Mouse (Mus musculus) mouse embryonic stem cell (cell line): ENCODE results near the gene Ripor2.

Source experiments
- in situ Hi-C, 2 experiments: fragments of 300-500 bp; cut with MboI; formaldehyde crosslinking; loops; 1 replicate in 1 of 2; 3 replicates in 1 of 2; pipeline ENCODE4 v1.14.3; 2019 to 2020; ENCODE audit warnings: low sequenced_read_pairs in 2 of 2, low pct_unique_long_range_greater_than_20kb in 1 of 2, mixed read lengths in 1 of 2; ENCODE audit not compliant: unreplicated experiment in 1 of 2

Gene Ripor2

DNA sequence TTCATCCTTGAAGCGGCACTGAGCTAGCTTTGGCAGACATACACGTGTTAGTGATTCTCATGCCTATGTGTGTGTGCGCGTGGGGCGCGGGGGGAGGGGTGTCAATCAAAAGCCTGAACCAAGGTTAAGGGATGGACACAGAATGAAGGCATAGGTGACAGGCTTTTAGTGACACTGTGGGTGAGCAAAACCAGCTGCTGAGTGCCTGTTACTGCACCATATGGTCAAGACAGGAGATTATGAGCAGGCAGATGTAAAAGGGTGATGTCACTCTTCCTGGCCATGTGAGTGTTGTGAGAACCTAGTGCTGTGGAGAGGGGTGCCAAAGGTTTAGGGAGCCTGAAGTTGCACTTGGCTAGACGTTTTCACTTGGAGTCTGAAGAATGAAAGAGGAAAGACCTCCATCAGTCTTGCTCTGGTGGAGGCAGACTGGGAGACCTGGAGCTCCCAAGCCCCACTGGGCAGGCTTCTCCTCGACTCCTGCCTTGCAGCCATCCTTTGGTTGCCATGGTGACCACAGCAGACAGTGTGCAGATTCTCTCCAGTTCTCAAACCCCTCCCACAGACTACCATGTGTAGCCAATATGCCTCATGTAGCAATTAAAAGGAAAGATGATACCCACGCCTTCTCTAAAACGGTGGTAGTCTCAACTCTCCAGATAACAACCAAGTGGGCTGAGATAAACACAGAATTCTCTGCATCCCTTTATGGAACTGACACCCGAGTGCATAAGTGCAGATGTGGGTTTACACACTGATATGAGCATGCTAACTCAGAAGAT, 5.5 kb upstream of the Ripor2 start:
- in situ Hi-C loops, result no loop called here

DNA sequence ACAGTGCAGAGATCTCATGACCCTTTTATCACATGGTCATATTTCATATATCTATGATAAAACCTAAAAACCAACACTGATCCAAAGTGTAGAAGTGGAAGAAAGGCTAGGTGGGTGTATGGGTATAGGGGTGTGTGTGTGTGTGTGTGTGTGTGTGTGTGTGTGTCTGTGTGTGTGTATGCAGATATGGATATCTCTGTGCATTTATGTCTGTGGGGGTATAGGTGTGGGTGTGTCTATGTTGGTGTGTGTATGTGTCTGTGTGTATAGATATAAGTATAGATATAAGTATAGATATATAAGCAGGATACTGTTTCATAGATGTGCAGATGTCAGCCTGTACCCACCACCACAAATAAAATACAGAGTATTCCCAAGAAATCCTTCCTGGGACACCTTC, 3.7 kb upstream of the Ripor2 start:
- in situ Hi-C loops, result no loop called here

DNA sequence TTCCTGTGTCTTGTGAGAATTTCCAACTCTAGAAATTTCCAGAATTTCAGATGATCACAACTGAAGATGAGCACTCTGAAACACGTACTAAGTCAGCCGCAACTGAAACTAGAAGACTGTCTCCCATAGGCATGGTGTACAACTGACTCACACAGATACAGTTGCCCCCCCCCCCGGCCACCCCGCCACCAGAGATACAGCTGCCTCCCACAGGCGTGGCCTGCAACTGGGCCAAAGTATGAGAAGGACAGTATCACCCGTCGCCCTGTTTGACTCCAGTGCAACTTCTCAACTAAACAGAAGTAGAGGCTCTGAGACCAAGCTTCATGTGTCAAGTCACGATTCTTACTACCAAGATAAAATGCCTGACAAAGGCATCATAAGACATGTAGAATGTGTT, 1.2 kb upstream of the Ripor2 start:
- in situ Hi-C loops, result no loop called here

DNA sequence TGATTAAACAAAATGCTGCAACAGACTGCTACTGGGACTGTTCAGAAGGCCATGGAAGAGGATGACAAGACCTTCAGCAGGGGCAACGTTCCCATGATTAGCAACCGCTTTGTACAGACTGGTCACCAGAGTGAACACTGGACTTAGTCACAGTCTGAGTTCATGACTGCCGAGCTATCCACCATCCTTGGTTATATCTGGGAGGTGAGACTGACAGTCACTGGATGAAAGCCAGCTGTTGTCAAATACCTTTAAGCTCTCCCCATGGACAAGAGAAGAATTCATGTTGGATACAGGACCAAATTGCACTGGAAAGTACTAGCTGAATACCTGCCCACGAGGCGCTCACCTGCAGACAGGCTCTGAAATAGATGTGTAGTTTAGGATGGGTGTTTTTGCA, 2.4 kb downstream of the Ripor2 start:
- in situ Hi-C loops, result no loop called here

DNA sequence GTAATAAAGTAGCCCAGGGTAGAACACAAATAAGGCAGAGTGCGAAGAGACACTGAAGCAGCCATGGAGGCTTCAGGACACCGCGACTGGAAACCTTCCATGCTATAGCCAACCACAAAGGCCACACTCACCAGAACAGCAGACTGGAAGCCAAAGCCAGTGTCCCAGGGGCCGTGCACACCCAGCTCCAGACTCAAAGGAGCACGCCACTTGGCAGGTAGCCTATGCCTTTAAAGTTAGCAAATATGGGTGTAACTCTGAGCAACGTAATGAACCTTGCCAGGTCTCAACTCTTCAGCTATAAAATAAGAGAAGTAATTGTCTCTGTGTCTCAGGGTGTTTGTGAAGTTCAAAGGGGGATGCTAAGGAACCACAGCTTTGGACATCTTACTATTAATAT, 2.9 kb downstream of the Ripor2 start:
- in situ Hi-C loops, result no loop called here

DNA sequence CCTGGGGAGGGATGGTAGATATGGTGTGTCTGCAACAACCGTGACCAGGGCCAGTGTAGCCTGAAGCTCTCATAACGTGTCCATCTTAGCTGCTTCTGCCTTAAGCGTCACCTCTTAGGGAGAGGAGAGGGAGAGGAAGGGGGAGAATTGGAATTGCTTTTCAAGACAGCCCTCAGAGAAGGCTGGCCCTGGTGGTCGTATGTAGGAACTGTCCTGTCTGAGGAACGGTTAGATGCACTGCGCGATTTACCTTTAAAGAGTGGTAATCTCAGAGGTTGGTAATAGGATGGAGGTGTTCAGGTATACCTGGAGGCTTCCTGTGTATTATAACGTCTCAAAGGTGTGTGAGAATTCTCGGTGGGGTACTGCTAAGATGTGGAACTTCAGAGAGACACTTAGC, 3.4 kb downstream of the Ripor2 start:
- in situ Hi-C loops, result no loop called here

DNA sequence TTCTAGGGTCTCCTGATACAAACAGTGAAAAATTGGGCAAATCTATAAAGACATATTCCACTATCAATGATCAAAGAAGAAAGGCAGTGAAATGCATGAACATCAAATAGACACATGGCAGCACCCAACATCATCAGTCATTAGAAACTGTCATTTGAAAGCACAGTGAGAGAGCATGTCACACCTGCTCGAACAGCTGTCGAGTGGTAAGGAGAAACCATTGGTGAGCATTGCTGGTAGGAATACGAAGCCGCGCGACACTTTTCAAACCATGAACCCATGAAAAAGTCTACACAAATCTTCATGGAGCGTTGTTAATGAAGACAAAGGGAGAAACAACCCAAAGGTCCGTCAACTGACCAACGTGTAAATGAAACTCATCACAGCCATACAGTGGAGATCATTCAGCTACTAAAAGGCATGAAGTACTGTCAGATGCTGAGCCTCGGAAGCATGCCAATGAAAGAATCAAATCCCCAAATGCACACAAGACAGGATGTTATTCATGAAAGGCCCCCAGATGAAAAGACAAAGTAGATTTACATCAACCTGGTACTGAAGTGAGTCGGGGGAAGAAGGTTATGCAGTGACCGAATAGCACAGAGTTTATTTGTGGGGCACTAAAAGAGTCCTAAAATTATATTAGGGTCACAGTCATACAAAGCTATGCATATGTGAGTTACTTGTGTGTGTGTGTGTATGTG, 5.4 kb downstream of the Ripor2 start:
- in situ Hi-C loops, result no loop called here

DNA sequence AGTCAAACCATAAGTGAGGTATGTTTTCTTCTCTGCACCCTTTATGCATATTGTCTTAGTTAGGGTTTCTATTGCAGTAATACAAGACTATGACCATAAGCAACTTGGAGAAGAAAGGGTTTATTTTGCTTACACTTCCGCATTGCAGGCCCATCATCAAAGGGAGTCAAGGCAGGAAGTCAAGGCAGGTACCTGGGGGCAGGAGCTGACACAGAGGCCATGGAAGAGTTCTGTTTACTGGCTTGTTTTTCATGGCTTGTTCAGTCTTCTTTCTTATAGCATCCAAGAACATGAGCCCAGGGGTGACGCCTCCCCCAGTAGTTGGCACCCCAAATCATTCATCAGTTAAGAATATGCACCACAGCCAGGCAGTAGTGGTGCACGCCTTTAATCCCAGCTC, 6.6 kb downstream of the Ripor2 start:
- in situ Hi-C loops, result no loop called here

DNA sequence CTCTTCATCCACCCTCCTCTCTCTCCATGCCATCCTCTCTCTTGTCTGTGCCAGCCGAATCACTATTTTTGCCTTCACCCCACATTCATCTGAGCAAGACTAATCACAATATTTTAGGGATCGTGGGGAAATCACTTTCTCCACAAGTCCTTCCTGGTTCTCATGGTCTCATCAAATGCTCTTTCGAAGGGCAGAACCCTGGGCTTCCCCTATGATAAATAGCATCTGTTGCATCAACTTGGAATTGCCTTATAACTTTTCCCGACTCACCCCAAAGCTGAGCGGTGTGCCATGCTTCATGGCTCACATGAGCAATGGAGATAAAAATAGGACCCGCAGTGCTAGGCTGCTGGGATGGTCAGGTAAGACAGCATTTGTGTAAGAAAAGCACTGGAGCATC, 9.7 kb downstream of the Ripor2 start:
- in situ Hi-C loops, result no loop called here

DNA sequence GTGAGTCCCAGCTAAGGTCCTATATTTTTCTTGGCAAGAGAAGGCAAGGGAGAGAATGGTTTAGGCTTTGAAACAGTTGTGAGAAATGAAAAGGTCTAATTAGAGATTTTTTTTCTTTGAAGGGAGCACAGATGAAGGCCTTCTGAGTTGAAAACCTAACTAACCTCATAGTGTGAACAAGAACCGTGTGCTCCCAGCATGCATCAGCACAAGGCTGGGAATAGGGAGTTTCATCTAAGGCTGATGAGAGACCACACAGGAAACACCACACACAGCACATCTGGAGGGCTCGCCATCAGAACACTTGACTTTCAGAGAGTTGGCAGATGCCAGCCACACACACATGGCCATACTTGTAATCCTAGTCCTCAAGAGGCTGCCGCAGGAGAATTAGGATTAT, 12.3 kb downstream of the Ripor2 start:
- in situ Hi-C loops, result no loop called here

DNA sequence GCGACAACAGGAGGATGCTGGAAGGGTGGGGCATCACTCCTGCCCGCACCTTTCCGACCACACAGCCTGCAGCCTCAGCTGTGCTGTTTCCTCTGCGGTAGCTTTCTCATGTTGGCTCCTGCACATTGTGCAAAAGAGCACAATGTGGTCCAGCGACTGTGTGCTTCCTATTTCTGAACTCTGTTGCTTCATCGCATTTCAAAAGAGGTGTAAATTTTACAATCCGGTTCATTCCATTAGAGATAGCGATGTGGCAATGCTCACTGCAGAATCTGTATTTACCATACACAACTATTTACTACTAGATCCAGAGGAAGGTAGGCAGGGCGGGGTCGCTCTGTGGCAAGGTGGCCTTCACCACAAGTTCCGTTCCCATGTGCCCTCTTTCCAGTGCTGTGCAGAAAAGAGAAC, 17.6 kb downstream of the Ripor2 start:
- in situ Hi-C loops, result no loop called here

DNA sequence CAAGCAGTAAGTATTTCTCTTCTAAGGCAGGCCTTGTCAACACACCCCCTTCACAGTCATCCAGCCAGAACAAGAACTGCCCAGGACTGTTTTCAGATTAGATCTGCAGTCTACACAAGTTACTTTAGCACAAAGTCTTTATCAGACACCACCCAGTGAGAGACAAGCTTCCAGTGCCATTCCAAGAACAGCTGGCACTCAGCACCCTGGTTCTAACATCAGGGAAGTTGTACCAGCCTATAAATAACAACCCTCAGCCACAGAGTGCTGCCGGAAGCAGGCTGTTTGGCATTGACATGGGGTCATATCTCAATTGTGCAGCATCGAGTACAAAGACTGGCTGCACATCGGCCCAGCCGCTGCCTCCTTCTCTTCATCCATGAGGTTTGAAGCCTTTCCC, 21.0 kb downstream of the Ripor2 start:
- in situ Hi-C loops, result no loop called here

DNA sequence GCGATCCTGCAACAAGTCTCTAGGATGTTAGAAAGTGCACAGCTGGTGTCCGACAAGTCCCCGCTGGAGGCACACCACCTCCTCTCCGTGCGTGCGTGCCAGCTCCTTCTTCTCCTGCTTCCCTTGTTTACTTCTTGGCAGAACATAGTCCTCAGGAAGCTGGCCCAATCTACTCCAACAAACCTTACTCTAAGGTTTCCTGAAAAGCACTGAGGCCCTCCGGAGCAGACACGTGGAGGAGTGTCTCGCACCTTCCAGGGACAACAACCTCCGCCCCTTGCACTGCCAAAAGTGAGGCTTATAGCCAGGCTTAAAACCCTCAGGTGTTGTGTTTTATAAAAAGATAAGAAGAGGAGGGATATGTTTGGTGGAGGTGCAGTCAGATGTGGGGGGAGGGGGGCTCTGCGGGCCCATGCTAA, 21.6 kb downstream of the Ripor2 start:
- in situ Hi-C loops, result no loop called here

DNA sequence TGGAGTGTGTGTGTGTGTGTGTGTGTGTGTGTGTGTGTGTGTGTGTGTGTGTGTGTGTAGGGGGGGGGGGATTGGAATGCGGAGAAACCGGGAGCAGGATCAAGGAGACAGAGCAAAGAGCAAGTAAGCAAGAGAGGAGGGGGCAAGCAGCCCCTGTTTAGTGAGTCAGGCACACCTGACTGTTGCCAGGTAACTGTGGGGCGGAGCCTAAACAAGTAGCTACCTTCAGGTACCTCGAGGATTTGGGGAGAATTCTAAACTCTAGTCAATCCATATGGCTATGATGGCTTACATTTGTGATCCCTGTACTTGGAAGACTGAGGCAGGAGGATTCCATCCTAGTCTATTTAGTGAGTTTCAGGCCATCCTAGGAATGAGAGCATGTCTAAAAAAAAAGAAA, 22.1 kb downstream of the Ripor2 start:
- in situ Hi-C loops, result no loop called here

DNA sequence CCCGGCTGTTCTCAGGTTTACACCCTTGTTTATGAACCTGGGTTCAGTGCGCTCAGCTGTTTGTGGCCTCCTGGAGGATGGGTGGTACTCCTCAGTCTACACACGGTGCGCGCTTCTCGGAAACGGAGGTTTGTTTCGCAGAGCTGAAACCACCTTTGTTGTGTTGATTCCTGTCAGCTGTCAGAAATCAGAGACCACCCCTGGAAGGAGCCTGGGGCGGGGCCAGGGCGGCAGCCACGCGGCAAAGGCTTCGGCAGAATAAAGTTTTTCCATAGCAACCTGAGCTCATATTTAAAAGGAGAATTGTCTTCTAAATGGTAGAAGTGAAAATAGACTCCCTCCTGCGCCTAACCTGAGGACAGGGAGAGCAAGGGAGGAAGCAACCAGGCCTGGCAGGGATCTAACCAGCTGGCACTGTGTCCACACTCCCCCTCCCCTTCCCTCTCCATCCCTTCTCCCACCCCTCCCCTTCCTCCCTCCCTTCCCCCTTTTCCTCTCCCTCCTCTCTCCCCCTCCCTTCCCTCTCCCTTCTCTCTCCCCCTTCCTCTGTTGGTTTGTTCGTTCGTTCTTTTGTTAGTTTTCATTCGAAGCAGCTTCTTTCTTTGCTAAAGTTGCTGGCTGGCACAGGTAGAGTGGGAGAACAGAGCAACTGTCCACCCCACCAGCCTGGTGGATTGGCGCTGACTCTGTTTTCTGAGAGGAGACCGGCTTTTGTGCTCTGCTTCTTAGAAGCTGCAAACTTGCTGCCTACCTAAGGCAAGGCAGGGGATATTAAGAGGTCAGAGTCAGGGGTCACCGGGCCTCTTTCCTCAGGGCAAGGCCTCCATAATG, 23.0 kb downstream of the Ripor2 start:
- in situ Hi-C loops, result no loop called here

DNA sequence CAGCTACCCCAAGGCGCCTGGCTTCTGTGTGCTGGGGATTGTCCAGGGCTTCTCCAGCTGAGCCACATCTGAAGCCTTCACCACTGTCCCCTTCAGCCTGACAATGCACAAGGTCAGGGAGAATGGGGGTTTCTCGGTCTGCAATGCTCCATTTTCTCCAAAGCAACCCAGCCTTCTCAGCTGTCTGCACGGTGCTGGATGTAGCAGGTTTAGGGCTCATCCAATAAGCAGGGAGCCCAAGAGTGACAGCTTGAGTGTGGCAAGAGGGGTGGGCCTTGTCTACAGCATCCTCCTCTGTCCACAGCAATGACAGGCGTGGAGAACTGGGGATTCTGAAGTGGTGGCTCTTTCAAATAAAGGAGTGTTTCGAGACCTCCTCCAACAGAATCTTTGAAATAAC, 23.8 kb downstream of the Ripor2 start:
- in situ Hi-C loops, result no loop called here

DNA sequence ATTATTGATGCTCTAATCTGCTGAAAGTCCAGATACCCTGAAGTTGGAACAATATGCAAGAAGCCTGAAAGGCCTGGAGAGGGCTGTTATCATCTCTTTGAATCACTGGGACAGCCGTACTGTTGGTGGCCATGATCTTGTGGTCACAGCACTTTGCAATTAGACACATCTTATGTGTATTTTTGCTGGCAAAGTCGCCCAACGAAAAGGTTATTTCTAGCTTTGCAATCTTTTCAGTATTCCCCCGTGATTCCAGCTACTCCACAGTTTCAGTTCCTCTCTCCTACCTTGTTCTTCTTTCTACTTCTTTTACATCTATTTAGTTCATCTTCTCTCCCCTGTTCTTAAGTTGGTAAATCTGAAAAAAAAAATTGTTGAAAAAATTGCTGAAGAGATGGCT, 26.0 kb downstream of the Ripor2 start:
- in situ Hi-C loops, result no loop called here

DNA sequence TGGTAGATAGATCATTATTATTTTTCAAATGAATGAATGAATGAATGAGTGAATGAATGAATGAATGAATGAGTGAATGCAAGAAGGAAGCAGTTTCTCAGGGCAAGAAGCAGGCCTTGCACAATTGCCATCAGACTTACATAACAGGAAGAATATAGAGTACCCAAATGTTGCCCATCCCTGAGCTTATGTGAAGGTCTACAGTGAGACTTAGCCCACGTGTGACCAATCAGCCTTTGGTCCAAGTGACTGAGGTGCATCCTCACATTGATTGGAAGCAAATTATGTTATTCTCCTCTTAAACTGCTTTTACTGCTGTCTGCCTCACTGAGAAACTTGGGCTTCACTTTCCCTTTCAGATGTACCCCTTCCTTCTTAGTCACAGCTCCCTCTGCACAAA, 26.7 kb downstream of the Ripor2 start:
- in situ Hi-C loops, result no loop called here

DNA sequence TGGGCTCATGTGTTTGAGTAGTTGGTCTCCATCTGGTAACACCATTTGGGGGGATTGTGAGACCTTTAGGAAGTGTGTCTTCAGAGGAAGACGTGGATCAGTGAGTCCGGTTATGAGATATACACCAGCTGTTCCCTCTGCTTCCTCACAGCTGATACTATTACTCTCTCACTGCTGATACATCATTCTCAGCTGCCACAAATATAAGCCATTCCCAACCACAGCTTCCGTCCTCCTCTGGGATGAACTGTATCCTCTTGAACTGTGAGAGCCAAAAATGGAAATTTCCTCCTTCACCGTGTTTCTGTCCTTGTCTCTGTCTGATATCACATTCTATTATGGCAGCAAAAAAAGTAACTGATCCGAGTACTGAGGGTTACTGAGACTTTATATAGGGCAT, 28.9 kb downstream of the Ripor2 start:
- in situ Hi-C loops, result no loop called here
